Mouse (Mus musculus) spleen, adult 18-20 months (tissue): ENCODE results near the gene Clic4.
A peak's percentile ranks its signal among the peaks of the same experiment; 100 is the strongest.

Experiments
- DNase-seq, 2 experiments: peaks; one replicate each; pipeline ENCODE4 v3.0.0; 2022; ENCODE audit warnings: mixed read lengths in 2 of 2

The Clic4 gene

DNA sequence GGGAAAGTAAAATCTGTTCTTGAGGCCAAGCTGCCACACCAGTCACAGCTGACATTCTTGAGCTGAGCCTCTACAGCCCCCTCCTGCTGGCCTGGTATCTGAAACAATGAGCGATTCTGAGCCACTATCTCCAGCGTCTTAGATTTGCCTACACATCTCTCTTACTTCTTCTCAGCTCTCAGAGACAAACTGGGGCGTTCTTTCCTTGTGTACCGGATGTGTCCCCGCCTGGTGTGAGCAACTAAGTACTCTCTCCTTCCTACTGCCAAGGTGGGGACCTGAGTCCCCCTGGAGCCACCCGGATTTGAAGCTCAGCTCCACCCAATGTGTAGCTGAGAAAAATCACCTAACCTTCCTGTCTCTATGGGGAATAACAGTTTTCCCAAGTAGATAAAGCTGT, 19.2 kb upstream of the Clic4 start:
- DNase-seq, result no peak

DNA sequence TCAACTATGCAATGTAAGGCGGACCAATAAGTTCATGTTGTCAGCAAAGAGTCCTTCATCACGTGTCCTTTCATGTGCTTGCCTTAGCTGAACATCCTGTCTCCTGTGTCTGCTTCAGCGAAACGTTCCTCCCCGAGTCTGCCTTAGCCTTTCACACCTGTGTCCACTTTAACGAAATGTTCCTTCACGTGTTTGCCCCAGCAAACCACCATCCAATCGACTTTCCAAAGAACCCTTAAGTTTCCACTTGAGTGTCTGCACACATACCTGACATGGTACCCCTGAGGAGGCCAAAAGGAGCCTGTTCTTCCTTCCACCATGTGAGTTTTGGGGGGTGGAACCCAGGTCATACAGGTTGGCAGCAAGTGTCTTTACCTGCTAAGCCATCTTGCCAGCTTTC, 18.6 kb upstream of the Clic4 start:
- no peak for DNase-seq

DNA sequence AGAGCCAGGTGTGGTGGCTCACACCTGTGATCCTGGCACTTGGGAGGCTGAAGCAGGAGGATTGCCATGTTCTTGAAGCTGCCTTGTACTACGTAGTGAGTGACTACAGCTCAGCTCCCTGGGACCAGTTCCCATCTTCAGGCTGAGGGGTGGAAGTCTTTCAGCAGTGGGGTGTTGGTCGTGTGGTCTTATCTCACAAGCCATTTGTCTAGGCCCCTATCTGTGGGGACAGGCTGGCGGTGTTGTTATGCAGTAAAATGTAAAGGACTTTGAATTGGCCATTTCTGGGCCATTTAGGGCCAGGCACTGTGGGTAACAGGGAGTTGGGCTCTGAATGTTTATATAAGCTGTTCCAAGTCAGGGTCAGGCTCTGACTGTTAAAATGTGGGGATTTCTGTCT, 15.4 kb upstream of the Clic4 start:
- no peak for DNase-seq

DNA sequence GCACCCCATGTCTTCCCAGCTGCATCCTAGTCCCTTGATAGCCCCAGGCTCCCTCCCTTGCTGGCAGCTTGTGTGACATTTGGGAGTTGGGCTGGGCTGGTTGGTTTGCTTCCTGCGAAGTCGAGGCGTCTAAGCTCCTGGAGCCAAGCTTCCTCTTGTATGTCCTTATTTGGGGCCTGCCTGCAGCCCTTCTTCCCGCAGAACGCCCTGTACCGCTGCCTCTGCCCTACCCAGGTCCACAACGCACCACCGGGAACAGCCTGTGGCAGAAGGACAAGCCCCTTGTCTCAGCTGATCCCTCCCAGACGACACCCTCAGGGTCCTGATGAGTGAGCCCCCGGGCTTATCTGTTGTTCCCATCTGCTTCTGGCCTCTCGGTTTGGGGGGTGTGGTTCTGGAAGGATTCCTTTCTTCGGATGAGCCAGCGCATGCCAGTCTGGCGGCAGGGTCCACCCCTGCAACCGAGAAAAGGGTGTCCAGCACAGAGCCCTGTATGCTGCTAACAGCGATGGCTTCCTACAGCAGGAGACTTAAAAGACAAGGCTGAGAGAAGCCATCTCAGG, 14.3 kb upstream of the Clic4 start:
- no peak for DNase-seq

DNA sequence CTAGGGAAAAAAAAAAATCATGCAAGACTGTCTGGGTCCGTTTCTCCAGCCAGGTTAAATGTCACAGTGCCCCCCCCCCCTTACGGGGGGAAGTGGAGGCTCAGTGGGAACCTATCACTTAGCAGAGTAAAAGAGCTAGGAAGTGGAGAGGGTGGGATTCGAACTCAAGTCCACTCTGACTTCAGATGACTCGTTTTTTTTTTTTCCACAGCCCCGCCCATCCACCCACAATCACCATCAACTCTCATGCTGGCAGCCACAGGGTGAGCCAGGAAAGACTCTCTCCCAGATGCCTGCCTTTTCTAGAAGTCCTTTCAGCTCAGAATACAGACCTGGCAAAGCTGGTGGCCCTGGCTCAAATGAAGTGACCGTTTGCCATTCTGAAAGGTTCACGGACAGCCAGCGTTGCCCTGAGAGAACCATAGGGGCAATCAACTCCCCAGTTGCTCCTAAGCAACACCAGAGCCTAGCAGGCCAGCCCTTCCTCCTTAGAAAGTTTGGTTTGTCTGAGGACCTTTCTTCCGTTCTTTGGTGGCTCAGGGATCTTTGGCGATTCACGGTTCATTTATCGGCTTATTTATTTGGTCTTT, 13.5 kb upstream of the Clic4 start:
- no peak for DNase-seq

DNA sequence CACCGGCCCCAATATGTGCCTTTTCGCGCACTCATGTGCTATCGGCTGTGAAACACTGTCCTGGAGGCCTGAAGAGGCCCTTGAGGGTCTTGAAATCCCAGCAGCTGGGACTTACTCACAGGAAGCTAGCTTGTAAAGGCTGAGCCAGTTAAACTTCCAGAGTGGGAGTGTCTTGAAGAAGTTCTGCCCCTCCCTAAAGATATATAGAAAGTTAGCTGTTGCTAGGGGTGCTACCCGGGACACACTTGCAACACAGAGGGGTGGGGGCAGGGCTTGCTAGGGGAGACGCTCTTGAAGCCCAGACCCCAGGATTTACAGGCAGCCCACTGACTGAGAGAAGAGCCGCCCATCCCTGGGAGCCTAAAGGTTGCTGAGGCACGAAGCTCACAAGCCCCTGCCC, 12.8 kb upstream of the Clic4 start:
- no peak for DNase-seq

DNA sequence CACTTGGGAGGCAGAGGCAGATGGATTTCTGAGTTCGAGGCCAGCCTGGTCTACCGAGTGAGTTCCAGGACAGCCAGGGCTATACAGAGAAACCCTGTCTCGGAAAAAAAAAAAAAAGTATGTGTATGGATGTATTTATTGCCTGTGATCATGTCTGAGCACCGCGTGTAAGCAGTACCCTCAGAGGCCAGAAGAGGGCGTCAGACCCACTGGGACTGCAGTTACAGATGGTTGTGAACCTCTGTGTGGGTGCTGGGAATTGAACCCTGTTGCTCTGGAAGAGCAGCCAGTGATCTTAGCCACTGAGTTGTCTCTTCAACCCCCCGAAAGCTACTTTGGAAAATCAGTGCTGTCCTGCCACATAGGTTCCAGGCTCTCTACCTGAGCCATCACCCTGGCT, 11.3 kb upstream of the Clic4 start:
- no peak for DNase-seq

DNA sequence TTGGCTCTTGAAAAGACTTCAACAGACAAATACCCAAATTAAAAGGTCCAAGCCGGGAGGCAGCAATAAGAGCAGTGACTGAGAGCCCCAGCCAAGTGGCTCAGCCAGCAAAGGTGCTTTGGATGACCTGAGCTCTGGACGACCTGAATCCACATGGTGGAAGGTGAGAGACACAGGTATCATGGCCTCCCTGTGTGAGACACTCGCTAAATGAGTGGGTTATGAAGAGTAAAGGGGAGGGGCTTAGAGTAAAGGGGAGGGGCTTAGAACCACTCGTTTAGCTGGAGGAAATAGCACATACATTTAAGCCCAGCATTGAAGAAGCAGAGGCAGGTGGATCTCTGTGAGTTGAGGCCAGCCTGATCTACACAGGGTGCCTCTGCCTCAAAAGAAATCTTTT, 10.8 kb upstream of the Clic4 start:
- no peak for DNase-seq

DNA sequence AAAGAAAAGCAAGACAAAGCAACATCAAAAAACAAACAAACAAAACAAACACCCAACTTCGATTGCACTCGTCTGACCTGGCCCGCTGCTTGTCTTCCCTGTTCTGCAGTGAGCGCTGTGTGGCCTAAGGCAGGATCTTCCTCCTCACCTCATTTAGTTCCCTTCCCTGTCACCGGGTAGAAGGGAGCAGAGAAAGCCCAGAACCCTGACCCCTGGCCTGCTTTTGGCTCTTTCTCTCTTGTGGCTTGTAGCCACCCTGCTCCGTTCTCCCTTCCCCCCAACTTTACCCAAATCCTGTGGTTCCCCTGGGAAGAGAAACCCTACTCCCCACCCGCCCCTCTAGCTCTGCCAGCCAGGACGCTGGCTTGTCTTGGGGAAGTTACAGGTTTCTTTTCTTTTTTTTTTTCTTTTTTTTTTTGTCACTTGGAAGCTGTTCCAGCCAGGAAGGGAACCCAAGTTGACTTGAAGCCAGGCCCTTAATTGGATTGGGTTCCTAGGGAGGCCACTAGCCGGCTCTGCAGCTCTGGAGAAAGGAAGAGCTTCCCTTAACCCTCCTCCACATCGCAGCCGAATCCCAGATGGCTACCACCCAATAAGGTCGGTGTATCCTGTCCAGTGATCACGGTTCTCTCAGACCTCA, 10.2 kb upstream of the Clic4 start:
- no peak for DNase-seq

DNA sequence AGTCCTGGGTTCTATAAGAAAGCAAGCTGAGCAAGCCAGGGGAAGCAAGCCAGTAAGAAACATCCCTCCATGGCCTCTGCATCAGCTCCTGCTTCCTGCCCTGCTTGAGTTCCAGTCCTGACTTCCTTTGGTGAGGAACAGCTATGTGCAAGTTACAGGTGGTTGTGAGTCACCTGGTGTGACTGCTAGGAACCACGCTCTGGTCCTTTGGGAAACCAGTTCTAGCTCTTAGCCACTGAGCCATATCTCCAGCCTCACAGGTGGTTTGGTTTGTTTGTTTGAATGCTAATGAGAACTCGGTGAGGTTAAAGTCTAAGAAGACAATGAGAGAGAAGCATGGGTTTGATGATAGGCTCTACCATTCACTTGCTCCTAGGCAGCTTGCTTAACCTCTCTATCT, 7.4 kb upstream of the Clic4 start:
- peak in 1 of 2 experiments; percentile 40 for DNase-seq

DNA sequence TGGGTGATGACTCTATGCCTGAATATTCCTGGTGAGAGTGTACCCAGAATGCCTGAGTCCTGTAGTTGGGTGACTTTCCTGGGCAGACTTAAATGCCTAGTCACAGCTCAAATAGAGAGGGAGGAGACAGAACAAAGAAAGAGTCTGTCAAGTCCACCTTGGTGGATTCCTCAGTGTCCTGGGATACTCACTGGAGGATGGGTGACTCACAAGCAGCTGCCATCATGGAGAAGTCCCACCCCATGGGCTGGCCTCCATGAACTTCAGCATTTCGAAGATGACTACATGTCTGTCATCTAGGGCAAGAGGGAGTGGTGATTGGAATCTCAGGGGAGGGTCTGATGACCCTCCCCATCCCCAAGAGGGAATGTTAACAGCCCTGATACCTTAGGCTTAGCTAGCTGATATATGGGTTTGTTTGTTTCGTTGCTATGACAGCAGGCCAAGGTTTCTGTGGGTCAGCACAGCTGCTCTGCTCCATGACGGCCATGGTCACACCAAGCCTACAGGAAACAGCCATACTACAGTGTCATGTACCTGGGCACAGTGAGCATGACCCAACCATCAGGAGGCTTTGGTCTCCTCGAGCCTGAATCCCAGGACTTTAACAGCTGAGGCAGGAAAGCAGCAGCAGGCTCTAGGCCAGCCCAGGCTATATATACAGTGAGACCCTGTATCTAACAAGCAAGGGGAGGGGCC, 4.2 kb upstream of the Clic4 start:
- no peak for DNase-seq

DNA sequence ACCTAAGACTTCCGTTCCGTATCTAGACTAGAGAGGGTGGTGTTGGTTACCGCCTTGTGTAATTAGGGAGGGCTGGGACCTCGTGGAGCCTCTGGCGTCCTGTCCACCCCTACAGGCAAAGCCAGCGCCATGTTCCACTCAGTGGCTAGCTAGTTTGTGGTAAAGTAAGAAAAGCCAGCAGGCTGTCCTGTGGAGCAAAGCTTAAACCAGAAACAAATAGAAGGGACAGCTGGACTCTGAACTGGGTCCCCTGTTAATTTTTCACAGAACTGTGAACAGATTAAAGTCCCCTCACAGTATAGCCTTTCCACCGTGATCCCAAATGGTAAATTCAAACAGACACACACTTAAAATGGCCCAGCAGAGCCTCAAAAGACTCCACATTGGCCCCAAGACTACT, 2.1 kb upstream of the Clic4 start:
- DNase-seq, result no peak

DNA sequence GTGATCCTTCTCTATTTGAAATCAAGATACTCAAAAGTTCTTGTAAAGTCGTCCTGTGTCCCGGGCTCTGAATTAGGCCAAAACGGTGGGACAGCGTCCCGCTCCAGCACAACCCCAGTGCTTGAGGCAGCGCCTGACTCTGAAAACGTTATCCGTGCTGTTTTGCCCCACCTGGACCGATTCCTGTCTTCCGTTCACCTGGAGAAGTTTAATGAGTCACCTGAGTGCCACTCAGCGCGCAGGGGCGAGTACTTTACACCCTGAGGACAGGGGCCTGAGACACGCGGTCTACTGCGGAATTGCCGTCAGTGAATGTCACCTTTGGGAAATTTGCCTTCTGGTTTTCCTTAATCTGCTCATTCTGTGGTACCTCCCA, 681 bp upstream of the Clic4 start:
- DNase-seq, result no peak

DNA sequence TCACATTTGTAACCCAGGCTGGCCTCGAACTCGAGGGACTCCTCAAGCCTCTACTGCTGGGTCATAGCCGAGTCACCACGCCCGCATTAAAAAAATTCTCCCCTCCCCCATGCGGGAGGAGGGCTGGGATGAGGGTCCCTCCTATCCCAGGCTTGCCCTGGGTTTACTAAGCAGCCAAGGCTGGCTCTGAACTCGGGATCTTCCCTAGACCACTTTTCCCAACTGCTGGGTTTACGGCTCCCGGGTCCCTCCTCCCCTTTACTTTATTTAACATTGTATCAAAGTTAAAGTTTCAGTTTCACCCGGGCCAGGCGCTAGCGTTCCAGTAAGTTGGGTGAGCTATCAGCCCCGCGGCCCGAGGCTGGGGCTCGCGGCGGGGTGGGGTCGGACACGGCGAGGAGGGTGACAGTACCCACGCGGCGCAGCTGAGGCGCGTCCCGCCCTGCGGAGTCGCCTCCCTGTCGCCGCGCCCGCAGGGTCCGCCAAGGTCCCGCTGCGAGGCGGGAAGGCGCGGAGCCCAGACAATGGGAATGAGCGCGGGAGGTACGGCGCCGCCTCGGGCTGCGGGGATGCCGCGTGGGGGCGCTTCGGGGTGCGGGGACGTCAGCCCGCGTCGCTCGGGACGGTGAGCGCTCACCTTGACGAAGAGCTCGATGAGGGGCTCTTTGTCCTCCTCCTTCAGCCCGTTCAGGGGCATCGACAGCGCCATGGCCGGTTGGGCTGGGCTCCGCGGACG, 565 bp downstream of the Clic4 start:
- DNase-seq, result peak; percentile 28 to 40

DNA sequence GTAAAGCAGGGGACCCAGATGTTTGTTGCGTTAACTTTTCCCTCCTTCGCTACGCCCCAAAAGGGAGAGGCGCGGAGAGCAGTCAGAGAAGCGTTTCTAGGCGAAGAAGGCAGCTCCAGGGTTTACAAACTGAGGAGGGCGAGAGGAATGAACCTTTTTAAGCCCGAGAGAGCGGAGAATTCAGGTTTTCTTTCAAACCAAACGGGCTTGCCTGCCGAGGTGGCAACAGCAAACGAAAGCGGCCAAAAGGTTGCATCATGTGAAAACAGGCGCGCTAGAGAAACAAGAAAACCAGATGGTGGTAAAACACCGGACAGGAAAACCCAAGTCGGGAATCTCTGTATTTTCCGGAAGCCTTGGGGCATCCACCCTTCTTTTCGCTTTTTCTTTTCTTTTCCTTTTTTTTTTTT, 1.2 kb downstream of the Clic4 start:
- DNase-seq, result no peak

DNA sequence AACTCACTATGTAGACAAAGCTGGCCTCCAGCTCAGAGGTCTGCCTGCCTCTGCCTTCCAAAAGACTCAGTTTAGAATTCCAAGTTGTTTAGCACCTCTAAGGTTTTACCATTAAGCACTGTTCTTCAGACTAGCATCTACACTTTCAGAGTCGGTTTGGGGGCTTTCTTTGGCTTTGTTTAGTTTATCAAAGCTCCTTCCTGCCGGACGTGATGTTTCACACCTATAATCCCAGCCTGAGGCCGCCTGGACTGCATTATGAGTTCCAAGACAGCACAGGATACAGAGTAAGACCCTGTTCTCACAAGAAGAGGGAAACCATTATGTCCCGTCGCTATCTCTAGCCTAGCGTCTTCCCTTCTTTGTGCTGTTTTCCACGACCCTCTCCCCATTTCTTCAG, 2.1 kb downstream of the Clic4 start:
- DNase-seq, result no peak

DNA sequence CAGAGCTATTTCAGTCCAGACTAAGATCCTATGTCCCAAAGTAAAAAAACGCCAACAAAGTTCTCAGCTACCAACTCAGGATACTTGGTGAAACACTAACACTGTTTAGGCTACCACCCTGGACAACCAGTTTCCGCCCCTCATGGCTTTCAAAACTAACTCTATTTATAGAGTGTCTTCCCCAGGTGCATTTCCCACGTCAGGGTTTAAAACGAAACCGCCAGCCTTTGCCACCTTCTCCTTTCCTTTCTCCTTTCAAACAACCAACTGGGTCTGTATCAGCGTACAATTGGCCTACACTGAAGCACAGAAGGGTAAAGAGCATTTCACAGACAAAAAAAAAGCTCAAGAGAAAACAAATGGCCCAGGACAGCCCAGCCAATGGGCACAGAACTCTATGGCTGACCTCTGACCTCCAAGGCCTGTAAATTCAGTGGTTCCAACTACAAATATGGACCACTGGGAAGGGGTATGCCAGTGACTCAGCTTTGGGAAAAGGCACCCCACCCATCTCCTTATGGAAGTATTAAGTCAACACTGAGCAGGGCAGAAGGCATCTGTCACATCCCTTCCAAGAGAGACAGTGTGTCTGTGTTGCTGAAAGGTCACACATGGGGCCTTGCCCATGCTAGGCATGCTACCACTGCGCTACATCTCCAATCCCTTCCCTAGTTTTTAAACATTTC, 2.8 kb downstream of the Clic4 start:
- no peak for DNase-seq

DNA sequence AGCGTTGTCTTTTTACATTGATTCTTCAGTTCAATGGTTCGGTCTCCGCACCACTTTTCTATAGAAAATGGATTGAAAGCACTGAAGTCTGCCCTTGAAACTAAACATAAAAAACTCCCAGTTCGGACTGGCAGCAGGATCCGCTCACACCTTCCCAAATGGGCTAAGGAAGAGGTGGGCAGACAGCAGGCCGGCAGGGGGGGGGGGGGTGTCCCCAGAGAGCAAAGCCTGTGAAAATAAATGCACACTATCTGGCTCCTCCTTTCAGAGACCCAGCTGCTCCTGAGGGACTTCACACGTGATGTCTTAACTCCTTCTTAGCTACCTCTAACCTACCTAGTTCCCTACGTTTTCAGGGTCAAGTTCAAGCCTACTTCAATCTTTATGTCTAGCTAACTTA, 5.1 kb downstream of the Clic4 start:
- DNase-seq, result no peak

DNA sequence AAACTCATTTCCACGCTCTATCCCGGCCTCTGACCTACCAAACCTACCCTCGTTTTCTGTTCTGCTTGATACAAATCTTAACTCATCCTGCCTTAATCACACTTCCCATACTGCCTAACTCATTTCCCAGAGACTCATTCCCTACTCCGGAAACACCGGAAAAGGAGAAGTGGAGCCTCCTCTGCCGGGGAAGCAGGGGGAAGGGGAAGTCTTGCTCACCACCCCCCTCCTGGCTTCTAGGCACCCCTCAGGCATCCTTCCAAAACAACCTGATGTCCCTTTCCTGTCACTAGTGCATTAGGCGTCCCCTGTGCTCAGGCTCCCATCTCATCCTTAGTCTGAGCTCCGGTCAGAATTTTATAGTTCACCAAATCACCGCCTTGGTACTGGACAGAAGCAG, 5.6 kb downstream of the Clic4 start:
- no peak for DNase-seq

DNA sequence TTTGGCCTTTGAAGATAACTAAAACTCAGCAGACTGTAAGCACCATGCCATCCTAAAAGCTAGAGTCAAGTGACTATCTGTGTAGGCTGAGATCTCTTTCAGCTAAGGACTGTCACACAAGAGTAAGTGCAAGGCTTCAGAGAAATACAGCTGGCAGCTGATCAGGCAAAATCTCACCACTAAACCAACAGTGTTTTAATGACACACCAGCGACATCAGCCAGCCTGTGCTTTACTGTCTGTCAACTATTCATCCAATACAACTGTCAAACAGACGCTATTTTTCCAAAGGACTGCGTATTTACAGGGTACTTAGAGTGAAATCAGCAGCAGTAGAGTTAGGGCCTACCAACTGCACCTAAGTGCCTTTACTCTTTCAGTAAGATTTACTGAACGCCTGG, 12.2 kb downstream of the Clic4 start:
- DNase-seq, result no peak

DNA sequence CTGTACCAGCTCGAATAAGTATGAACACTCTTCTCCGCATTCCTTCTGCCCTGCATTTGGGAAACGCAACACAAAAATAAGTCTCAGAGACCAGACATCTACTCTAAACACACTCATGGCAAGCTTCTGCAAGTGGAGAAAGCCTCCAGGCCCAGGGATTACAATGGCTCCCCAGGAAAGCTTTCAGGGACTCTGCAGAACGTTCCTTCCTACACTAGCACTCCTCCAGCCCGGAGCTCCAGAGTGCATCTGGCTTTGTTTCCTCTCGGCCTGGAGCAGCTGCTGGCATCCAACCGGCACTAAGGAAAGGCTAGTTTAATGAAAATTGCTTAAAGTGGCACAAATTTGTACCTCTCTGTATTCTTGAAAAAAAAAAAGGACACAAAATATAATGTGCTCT, 14.1 kb downstream of the Clic4 start:
- no peak for DNase-seq

DNA sequence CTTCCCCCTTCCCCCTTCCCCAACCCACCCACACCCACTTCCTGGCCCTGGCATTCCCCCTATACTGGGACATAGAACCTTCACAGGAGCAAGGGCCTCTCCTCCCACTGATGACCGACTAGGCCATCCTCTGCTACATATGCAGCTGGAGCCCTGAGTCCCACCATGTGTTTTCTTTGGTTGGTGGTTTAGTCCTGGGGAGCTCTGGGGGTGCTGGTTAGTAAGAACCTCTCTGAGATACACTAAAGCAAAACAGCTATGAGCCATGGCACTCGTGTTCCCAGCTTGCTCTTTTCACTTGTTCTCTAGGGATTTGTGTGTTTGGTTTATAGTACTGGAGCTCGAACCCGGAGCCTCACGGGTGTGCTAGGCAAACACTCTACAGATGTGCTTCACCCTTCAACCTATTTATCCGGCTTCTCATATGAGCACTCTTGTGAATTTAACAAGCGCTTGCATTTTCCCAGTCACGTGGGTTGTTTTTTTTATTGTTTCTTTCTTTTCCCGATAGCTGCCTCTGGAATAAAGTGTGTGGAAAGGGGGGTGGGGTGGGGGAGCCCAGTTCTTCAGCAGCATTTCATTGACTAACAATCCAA, 14.6 kb downstream of the Clic4 start:
- no peak for DNase-seq
